Mouse (Mus musculus) kidney, postnatal 10 days (tissue): ENCODE data around the gene Msh2.

Experiments
- DNase-seq: peaks from one replicate; pipeline ENCODE4 v3.0.0; 2021; ENCODE audit warnings: mixed read lengths

The Msh2 gene

GRCm38 (mm10) chr17:87700101-87700500 is 28.0 kb downstream of the Msh2 start:
- no peak for DNase-seq

DNA sequence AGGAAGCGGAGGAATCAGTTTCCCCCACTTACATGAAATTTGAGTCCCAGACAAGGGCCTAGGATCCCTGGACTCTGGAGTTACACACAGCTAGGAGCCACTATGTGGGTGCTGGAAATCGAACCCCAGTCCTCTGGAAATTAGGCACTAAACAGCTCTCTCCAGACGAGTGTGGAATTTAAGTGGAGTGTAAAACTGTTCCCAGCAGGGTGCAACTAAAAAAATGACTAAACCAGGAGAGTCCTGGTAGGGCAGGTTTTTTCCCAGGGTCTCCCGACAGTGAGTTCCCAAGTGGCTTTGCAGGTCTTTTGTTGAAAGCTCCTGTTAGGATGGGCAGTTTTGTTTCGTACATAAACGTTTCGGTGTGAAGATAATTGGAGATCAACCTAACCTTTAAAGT is 52.6 kb downstream of the Msh2 start:
- no peak for DNase-seq

- DNase-seq, result no peak
Observed at GRCm38 (mm10) chr17:87726489-87727356, 54.6 kb downstream of the Msh2 start.

DNA sequence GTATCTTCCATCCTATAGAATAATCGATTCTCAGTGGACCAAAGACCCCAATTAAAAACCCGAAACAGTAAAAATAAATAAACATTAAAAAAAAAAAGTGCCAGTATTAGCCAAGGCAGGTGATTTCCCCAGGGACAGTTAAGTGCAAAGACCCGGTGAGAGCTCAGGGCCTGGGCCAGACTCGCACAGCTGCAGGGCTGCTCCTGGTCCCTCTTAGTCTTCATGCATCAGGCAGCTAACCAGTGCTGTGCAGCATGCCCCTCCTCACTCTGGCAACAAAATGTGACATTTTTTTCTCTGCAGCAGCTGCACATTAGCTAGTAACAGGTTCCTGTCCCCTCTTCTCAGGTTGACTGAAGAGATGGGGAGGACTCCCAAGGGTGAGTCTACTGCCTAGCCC is 59.8 kb downstream of the Msh2 start:
- no peak for DNase-seq

DNA sequence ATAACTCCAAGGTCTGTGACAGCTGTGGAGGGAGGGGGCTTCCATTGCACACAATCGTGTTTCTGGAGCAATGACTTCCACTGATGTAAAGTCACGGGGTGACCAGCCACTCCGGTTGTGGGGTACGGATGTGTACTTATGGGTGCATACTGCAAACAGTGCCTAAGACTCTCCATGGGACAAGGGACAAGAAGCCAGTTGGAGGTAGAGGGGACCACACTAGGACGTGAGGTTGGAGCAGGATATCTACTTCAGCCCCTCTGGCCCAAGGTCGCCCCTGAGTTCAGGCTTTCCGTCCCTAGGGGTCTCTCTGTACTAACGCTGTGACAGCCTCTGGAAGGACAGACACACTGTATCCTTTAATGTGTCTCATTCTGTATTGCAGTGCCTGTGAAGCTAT is 62.3 kb downstream of the Msh2 start:
- no peak for DNase-seq

DNA sequence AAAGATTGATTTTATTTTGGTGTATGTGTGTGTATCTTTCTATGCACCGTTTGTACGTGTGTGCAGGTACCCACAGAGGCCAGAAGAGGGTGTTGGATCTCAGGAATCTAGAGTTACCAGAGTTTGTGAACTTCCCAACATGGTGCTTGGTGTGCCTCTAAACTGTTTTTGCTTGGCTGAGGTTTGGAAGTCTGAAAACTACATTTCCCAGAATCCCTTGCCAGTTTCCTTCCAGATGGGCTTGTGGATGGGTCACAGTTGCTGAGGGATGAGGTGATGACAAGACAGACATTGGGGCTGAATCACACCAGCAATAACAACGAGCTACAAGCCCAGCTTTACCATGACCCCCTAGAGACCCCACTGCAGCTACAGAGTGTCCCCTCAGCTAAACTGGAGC is 65.0 kb downstream of the Msh2 start:
- no peak for DNase-seq

GRCm38 (mm10) chr17:87739835-87740234 is 67.7 kb downstream of the Msh2 start:
- DNase-seq, result no peak

GRCm38 (mm10) chr17:87744985-87745925 is 73.1 kb downstream of the Msh2 start:
- no peak for DNase-seq

- peak; percentile 36 for DNase-seq
Observed at GRCm38 (mm10) chr17:87745926-87746888, 74.1 kb downstream of the Msh2 start.

GRCm38 (mm10) chr17:87760315-87760714 is 88.2 kb downstream of the Msh2 start:
- DNase-seq, result no peak

DNA sequence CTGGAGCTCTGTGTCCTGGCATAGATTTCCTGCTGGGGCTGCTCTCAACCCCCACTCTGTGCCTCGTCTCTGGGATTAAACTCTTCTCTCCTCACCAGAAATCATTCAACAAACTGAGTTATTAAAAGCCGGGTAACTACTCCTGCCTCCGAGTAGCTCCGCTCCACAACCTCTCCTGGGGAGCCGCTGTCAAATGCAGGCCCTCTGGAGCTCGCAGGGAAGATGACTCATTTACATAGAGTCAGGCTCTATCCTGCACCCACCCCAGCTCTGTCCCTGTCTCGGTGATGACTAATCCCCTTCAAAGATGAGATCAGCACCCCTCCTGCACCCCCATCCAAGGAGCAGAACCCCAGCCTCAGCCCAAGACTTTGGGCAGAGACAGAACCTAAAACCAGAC is 91.0 kb downstream of the Msh2 start:
- no peak for DNase-seq

DNA sequence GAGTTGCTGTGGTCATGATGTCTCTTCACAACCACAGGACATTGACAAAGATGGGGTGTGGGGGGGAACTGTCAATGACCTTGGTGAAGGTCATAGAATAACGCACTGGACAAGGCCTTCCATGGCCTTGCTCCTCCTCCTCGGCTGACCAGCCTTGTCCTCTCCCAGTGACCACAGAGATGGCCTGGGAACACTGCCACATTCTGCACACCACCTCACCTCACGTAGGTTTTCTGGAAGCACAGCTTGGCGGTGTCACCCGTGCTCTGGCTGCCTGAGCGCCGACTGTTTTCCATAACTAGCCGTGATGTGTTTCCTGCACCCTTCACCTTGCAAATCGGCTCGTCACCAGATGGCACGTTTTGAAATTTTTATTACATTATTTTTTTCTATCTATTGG is 92.9 kb downstream of the Msh2 start:
- no peak for DNase-seq

DNA sequence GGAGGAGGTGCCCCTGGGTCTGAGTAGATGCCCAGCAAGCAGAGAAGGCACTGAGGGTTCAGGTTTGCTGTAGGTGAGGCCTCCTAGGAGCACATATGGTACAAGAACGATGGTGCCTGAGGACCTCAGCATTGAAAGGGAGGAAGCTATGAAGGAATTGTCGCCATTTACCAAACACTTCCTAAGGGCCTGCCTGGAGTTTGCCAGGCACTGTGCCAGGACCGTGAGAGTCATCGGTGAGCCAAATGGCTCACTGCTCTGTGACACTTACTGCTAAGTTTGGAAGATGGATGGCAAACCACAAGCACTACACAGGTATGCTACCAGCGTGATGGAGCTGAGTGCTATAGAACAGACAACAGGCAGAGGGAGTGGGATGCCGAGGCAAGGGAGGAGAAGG is 94.8 kb downstream of the Msh2 start:
- no peak for DNase-seq

DNA sequence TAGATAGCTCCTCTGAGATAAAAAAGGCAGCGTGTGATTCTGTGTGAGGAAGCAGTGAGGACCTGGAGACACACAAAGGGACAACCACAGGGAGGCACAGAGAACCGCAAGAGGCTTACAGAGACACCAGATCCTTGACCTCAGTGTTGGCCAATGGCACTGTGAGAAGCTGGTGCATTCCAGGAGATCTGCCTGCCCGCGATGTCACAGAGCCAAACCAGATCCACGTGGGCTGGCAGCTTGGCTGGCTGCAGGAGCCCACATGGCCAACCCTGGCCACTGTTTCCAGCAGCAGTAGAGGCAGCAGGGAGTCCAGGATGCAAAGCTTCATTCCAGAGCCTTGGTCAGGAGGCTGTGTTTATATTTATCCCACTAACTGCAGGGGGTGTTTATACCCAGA is 98.6 kb downstream of the Msh2 start:
- no peak for DNase-seq

DNA sequence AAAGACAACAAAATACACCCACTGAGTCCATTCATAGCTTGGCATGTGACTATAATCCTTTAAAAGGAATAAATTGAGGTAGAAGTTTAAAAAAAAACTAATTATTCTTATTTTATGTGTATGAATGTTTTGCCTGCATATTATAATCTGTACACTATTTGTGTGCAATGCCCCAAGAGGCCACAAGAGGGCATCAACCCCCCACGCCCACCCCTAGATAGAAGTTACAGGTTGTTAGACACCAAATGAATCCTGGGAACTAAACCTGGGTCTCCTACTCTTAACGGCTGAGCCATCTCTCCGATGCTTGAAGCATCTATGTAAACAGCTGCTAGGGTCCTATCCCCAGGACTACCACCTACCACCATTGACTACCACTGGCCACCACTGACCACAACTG is 101.0 kb downstream of the Msh2 start:
- no peak for DNase-seq
